Mouse (Mus musculus) embryonic fibroblast, embryonic 13.5 days (primary cell): Measurements from ENCODE around the gene Zfp831. TPM values are rescaled to one million over a fixed set of nuclear protein-coding genes. Genes with fewer than 3 reads are reported as not detected.

Source experiments
- H3K27ac ChIP-seq: 2 replicates; pipeline ENCODE4 v1.5.1; 2012; ENCODE audit warnings: low read length, control low read depth, inconsistent platforms; ENCODE audit not compliant: insufficient read depth
- H3K4me1 ChIP-seq: 2 replicates; pipeline ENCODE4 v1.6.1; 2011; ENCODE audit warnings: low read length; ENCODE audit not compliant: control insufficient read depth, insufficient read depth
- H3K4me3 ChIP-seq: 2 replicates; pipeline ENCODE4 v1.5.1; 2011; ENCODE audit warnings: mild to moderate bottlenecking, control low read depth, low read length; ENCODE audit not compliant: insufficient read depth
- CTCF ChIP-seq: IDR thresholded peaks from 2 replicates; pipeline ENCODE4 v1.5.1; 2011; ENCODE audit warnings: mild to moderate bottlenecking, control low read depth, low read length, moderate library complexity, borderline replicate concordance; ENCODE audit not compliant: insufficient read depth
- POLR2A ChIP-seq: IDR thresholded peaks from 2 replicates; pipeline ENCODE4 v1.6.1; 2011; ENCODE audit warnings: low read depth, mild to moderate bottlenecking, control low read depth, low read length, moderate library complexity
- polyA plus RNA-seq: library from polyadenylated mRNA; stranded (reverse); fragments of >200 nt; gene quantifications from 2 replicates; pipeline ENCODE4 v1.2.4, GENCODE M21; 2011; ENCODE audit warnings: low read depth; ENCODE audit not compliant: missing spikeins, insufficient read length

Gene Zfp831
- polyA plus RNA-seq, 1 experiment, result not detected

DNA sequence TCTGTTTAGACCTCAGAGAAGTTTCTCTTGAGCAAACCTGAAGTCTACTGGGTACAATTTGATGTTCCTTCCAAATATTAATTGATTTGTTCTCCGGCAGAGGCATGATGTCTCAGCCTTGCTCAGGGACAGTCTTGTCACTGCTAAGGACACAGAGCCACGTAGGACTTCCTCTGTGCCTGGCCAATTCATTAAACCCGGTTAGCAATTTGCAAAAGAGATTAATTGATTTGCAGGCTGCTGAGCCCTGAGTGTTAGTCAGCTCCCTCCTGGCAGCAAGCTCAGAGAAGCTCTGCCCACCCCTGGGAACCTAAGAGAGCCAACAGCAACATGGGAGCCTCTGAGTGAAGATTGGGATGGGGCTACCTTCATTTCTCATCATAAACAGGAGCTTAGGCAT lies 25.5 kb downstream of the Zfp831 start:
- 0 out of 2 replicates have a peak, but pooled peaks cover 2% of the 10 kb centered on the region for H3K4me1 ChIP-seq
- H3K27ac ChIP-seq, result no peak overlapping the region
- H3K4me3 ChIP-seq, result no peak overlapping the region
- TF ChIP-seq CTCF (no peak), POLR2A (no peak)

GRCm38 (mm10) chr2:174672506-174673190 lies 29.3 kb downstream of the Zfp831 start:
- no peak overlapping the region for H3K4me3 ChIP-seq
- H3K27ac ChIP-seq, result no peak overlapping the region
- TF ChIP-seq POLR2A (no peak), CTCF (no peak)
- 0 out of 2 replicates have a peak, but pooled peaks cover 2% of the 10 kb centered on the region for H3K4me1 ChIP-seq

- H3K27ac ChIP-seq, result no peak overlapping the region
- TF ChIP-seq POLR2A (no peak), CTCF (peak; percentile 63)
- peak overlapping the region; percentile 40 for H3K4me3 ChIP-seq
- 0 out of 2 replicates have a peak, but pooled peaks cover 2% of the 10 kb centered on the region for H3K4me1 ChIP-seq
Measured at GRCm38 (mm10) chr2:174673592-174674286, 30.4 kb downstream of the Zfp831 start.

- no peak overlapping the region for H3K27ac ChIP-seq
Measured at GRCm38 (mm10) chr2:174674287-174675045, 31.1 kb downstream of the Zfp831 start.

DNA sequence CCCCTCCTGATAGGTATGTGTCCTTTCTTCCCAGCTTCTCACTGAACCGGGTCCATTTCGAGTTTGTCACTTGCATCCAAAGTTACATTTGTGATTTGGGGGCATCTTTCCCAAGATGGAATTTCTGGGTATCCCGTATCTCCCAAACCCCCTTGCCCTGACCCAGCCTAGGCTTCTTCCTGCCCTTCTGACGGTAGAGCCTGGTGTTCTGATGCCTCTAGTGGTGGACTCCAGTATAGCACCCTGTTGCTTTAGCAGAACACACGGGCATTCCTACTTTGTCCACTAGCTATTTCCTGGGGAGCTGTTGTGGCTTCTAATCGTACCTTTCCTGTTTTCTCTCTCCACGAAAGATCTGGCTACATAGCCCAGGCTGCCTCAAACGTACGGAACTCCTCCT lies 32.3 kb downstream of the Zfp831 start:
- H3K4me3 ChIP-seq, result no peak overlapping the region
- peak; percentile 68; the same call in 1 of the 2 replicates for TF ChIP-seq CTCF
- TF ChIP-seq POLR2A, result no peak
- H3K27ac ChIP-seq, result no peak overlapping the region
- 0 out of 2 replicates have a peak, but pooled peaks cover 2% of the 10 kb centered on the region for H3K4me1 ChIP-seq

More at GRCm38 (mm10) chr2:174674287-174675045, 31.1 kb downstream of the Zfp831 start:
- Histone ChIP-seq H3K4me1 (0 out of 2 replicates have a peak, but pooled peaks cover 2% of the 10 kb centered on the region), H3K4me3 (peak overlapping the region; percentile 22)
- no peak for TF ChIP-seq POLR2A
- no peak for TF ChIP-seq CTCF

DNA sequence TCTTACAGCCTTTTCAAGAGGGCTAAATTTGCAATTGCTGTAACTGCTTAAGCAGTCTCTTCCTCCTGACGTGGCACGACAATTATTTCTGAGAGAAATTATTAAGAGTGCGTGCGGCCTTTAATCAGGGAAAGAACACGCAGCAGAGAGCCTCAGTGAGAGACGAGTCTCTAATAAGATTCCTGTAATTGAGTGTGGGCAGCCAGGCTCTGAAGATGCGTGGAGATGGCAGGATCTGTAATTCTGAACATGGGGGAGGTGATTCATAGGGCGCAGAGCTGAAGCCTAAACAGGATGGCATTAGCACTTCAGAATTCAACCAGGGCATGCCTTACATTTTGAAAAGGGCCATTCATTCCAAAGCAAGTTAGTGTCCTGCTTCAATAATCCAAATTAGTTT lies 58.0 kb downstream of the Zfp831 start:
- H3K4me3 ChIP-seq, result no peak overlapping the region
- no peaks in the 10 kb centered on the region for H3K4me1 ChIP-seq
- H3K27ac ChIP-seq, result no peak overlapping the region
- no peak for TF ChIP-seq POLR2A

GRCm38 (mm10) chr2:174707101-174707500 lies 63.8 kb downstream of the Zfp831 start:
- no peak for TF ChIP-seq POLR2A
- no peak for TF ChIP-seq CTCF
- H3K4me3 ChIP-seq, result no peak overlapping the region
- H3K27ac ChIP-seq, result no peak overlapping the region
- H3K4me1 ChIP-seq, result no peaks in the 10 kb centered on the region

DNA sequence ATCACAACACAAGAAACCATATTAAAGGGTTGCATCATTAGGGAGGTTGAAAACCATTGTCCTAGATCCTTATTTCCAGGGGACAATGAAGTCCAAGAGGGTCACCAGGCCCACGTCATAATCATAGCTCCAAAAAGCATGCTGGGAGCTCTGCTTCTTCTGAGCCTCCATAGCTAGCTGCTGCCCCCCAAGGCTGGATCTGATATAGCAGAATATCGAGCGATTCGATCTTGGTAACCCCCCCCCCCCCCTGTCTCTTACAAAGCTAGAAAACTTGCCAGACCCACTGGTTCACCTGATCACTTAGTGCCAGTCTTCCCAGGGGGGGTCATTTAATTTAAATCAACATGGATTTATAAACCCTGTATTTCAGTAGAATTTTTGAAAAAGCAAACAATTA lies 65.3 kb downstream of the Zfp831 start:
- TF ChIP-seq CTCF (no peak), POLR2A (no peak)
- no peak overlapping the region for H3K4me3 ChIP-seq
- no peaks in the 10 kb centered on the region for H3K4me1 ChIP-seq
- no peak overlapping the region for H3K27ac ChIP-seq

GRCm38 (mm10) chr2:174710185-174710584 lies 66.9 kb downstream of the Zfp831 start:
- Histone ChIP-seq H3K4me1 (no peaks in the 10 kb centered on the region), H3K4me3 (no peak overlapping the region), H3K27ac (no peak overlapping the region)
- TF ChIP-seq POLR2A (no peak), CTCF (no peak)
